Mouse (Mus musculus) cerebellum, adult 2 months (tissue): Measurements from ENCODE around the gene Fnbp1l.

Experiments
- CTCF ChIP-seq: fragments of 200-500 bp; IDR thresholded peaks from 2 replicates; pipeline ENCODE4 v1.5.1; 2011; ENCODE audit warnings: low read depth, mild to moderate bottlenecking, control low read depth, low read length, moderate library complexity, borderline replicate concordance; ENCODE audit not compliant: insufficient read depth
- POLR2A ChIP-seq: fragments of 200-500 bp; IDR thresholded peaks from 2 replicates; pipeline ENCODE4 v1.6.1; 2011; ENCODE audit warnings: low read length, control low read depth, borderline replicate concordance; ENCODE audit not compliant: insufficient read depth

GRCm38 (mm10) chr3:122637280-122637679, 17.8 kb upstream of the Fnbp1l start:
- TF ChIP-seq CTCF (no peak), POLR2A (no peak)
